Mouse (Mus musculus) heart, embryonic 10.5 days (tissue): Measurements from ENCODE around the gene Lcn3. TPM values are rescaled to one million over a fixed set of nuclear protein-coding genes. Genes with fewer than 3 reads are reported as not detected.
A peak's percentile ranks its signal among the peaks of the same experiment; 100 is the strongest.
"Not testable (repeated sequence)": the region's sequence is repeated elsewhere in the genome, so short reads cannot be mapped to it uniquely, and the experiment has no call there.

Experiments used
- DNase-seq: peaks from one replicate; pipeline ENCODE4 v3.0.0-alpha.2; 2017; ENCODE audit warnings: low spot score
- H3K27ac ChIP-seq: fragments of 300-500 bp; sonication (generic); 2 replicates; pipeline ENCODE4 v1.5.1; 2016; ENCODE audit warnings: mild to moderate bottlenecking
- H3K27me3 ChIP-seq: fragments of 300-500 bp; sonication (generic); 2 replicates; pipeline ENCODE4 v1.6.1; 2016; ENCODE audit warnings: mild to moderate bottlenecking; ENCODE audit not compliant: poor library complexity, insufficient read depth, severe bottlenecking
- H3K36me3 ChIP-seq: fragments of 300-500 bp; sonication (generic); 2 replicates; pipeline ENCODE4 v1.6.1; 2016; ENCODE audit warnings: mild to moderate bottlenecking, moderate library complexity
- H3K4me1 ChIP-seq: fragments of 300-500 bp; sonication (generic); 2 replicates; pipeline ENCODE4 v1.6.1; 2016; ENCODE audit warnings: mild to moderate bottlenecking
- H3K4me3 ChIP-seq: fragments of 300-500 bp; sonication (generic); 2 replicates; pipeline ENCODE4 v1.5.1; 2016; ENCODE audit warnings: mild to moderate bottlenecking, moderate library complexity
- H3K9me3 ChIP-seq: fragments of 300-500 bp; sonication (generic); 2 replicates; pipeline ENCODE4 v1.6.1; 2016; ENCODE audit warnings: mild to moderate bottlenecking, moderate library complexity
- WGBS: fragments of 180-500 bp; shearing (Covaris S2); methylation state at CpG from one replicate; pipeline ENCODE4 v1.1.7; 2016; 5-methylcytosine and 5-hydroxymethylcytosine counted together
- polyA plus RNA-seq: library from polyadenylated mRNA; unstranded; fragments of >200 nt; fragmentation: Nextera tagmentation; extraction: Ambion mirVana; gene quantifications from 2 replicates; pipeline ENCODE4 v1.2.1, GENCODE M21; 2016

Lcn3 gene
- polyA plus RNA-seq, result not detected in 2 replicates

DNA sequence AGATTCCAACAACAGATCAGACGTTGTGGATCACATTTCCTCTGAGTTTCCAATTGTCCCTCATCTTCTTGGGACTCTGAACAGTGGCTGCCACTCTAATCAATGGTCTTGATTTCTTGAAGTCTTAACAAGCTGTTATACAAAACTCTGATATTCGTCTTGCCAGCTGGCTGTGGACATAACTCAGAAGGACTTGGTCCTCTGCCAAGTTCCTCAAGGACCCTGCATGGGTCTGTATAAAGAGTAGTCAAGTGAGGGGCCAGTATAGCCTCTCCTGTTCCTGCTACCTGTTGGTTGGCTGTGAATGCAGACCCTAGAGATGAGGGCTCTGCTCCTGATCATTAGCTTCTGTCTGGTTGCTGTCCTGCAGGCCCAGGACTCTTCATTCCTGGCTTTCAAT lies at the start of gene Lcn3:
Lcn3 (plus strand) TSS at position 301 of the 400 bp plus-strand sequence.
- 54% methylated on average over 2 of the region's 2 CpGs for WGBS
- no peak within 1 kb of the TSS for H3K4me3 ChIP-seq
- no peaks in the 10 kb centered on the region for H3K36me3 ChIP-seq
- DNase-seq, result no peak
- H3K9me3 ChIP-seq, result no peaks in the 10 kb centered on the region
- no peak within 1 kb of the TSS for H3K27ac ChIP-seq
- H3K27me3 ChIP-seq, result peaks cover 19% of the 10 kb centered on the region; the same call in 1 of the 2 replicates
- H3K4me1 ChIP-seq, result peaks cover 3% of the 10 kb centered on the region; the same call in 1 of the 2 replicates

DNA sequence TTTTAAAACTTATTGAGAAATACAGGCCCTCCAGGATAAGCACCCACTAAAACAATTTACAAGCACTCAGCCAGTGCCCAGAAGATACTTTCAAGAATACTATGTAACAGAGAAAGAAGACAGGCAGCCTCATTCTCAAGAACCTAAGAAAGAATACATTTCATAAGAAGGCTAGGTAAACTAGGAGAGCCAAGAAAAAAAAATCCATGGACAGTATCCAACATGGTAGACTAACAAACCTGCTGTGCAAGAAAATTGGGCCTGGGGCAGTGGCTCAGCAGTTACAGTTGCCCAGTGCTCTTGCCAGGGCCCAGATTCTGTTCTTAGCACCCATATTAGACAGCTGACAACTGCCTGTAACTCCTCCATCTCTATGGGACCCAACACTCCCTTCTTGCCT lies 48.1 kb upstream of the Lcn3 start:
- H3K4me1 ChIP-seq, result no peaks in the 10 kb centered on the region
- DNase-seq, result no peak
- H3K27me3 ChIP-seq, result no peaks in the 10 kb centered on the region
- no peaks in the 10 kb centered on the region for H3K36me3 ChIP-seq
- no peaks in the 10 kb centered on the region for H3K9me3 ChIP-seq
- H3K27ac ChIP-seq, result no peak overlapping the region
- no peak overlapping the region for H3K4me3 ChIP-seq

DNA sequence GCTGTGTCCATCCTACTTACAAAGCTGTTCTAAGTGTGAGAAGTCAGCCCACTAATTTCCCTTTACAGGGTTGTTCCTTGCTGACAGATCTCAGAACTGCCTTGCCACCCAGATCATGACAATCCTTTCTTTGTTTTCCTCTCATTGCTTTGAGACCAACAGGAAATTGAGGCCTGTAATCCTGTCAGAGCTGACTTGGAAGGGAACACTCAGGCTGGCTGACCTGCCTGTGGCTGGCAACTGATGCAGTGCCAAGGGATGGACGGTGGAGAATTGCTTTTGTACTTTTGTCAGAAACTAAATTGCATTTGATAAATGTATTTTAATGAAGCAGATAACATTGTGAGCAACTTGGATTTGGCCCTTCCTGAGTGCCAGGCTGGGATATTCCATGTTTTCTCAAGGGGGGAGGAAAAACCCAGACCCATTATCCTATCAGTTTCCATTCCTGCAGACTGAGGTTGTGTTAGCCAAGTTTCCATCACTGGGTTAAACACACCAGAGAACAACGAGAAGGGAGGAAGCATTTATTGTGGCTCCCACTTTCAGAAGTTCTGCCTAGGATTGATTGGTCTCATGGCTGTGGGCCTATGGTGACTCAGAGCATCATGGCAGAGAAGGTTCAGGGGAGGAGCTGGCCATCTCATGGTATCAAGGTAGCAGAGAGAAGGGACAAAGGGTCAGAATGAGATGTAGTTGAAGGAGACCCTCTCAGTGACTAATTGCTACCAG lies 32.0 kb upstream of the Lcn3 start:
- Histone ChIP-seq H3K9me3 (no peaks in the 10 kb centered on the region), H3K4me1 (no peaks in the 10 kb centered on the region), H3K27me3 (no peaks in the 10 kb centered on the region), H3K27ac (no peak overlapping the region), H3K4me3 (no peak overlapping the region), H3K36me3 (no peaks in the 10 kb centered on the region)
- WGBS, result 39% methylated on average over 2 of the region's 2 CpGs
- DNase-seq, result no peak

DNA sequence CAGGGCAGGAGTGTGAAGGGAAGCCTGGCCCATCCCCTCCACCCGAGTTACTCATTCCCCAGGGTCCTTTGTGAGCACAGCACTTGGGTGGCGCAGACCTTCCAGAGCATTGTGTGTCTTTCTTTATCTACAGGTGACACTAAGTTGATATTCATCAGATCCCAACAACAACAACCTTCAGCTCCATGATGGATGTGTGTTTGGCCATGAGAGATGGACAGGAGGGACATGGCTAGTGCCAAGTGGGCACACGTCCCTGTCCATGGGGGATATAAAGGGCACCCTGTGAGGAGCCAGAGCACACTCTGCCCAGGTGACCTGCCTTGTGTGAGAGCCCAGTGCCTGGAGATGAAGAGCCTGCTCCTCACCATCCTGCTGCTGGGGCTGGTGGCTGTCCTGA lies 28.7 kb upstream of the Lcn3 start, which contains the start of gene Obp2b:
Obp2b (plus strand) TSS at position 301 of the 400 bp plus-strand sequence.
- not testable (repeated sequence) for H3K4me3 ChIP-seq, H3K27me3 ChIP-seq, H3K36me3 ChIP-seq, H3K27ac ChIP-seq, H3K4me1 ChIP-seq, H3K9me3 ChIP-seq, DNase-seq
- WGBS, result 75% methylated on average over 3 of the region's 3 CpGs

DNA sequence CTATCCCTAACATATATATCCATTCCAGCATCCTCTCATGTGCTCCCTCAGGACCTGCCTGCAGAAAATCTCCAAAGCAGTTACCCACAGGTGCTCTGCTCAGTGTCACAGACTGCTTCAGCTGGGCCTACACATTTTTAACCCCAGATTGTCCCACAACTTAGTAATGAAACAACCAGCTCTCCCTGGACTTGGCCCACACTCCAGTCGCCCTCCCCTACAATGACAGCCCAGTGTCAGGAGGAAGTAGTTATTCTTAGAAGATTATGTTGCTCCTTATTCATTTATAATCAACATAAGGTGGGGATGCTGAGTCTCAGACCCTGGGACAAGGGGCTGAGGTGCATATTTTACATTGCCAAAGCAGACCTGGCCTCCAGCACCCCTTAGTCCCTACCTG lies 23.7 kb upstream of the Lcn3 start:
- peak; percentile 66 for DNase-seq
- Histone ChIP-seq H3K27me3 (no peaks in the 10 kb centered on the region), H3K9me3 (no peaks in the 10 kb centered on the region), H3K27ac (no peak overlapping the region), H3K36me3 (no peaks in the 10 kb centered on the region), H3K4me3 (no peak overlapping the region), H3K4me1 (no peaks in the 10 kb centered on the region)
- WGBS, result 71% methylated on average over 1 of the region's 1 CpGs

DNA sequence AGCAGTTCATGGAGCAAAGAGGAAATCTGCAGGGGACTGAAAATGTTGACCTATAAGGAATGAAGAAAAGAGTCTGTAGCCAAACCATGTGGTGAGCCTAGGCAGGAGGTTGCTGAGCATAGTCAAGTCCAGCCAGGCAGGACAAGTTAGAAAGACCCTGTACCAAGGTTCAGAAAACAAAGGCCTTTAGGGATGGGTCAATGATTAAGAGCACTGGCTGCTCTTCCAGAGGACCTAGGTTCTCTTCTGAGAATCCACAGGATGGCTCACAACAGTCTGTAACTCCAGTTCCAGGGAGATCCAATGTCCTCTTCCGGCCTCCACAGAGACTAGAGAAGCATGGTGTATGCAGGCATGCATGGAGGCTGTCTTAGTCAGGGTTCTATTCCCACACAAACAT lies 11.2 kb upstream of the Lcn3 start:
- DNase-seq, result no peak
- Histone ChIP-seq H3K36me3 (no peaks in the 10 kb centered on the region), H3K27ac (no peak overlapping the region), H3K4me1 (no peaks in the 10 kb centered on the region), H3K27me3 (no peaks in the 10 kb centered on the region), H3K4me3 (no peak overlapping the region), H3K9me3 (no peaks in the 10 kb centered on the region)
- 84% methylated on average over 1 of the region's 1 CpGs for WGBS

DNA sequence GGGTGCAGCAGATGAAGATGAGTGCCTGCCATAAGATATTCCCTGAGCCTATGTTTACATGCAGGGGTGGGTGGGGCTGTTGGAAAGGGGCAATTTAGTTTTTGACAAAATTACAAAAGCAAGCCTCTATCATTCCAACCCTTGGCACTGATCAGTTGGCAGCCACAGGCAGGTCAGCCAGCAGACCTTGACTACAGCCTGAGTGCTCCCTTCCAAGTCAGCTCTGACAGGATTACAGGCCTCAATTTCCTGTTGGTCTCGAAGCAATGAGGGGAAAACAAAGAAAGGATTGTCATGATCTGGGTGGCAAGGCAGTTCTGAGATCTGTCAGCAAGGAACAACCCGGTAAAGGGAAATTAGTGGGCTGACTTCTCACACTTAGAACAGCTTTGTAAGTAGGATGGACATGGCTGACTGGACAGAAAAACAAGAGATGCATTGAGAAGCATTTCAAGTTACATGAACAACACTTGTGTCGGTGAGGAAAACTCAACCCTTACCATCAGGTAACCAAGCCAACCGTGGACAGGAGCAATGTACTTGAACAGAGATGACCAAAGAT lies 7.2 kb upstream of the Lcn3 start:
- H3K4me1 ChIP-seq, result peaks cover 3% of the 10 kb centered on the region; the same call in 1 of the 2 replicates
- no peaks in the 10 kb centered on the region for H3K9me3 ChIP-seq
- H3K27ac ChIP-seq, result no peak overlapping the region
- no peak overlapping the region for H3K4me3 ChIP-seq
- no peaks in the 10 kb centered on the region for H3K27me3 ChIP-seq
- no peak for DNase-seq
- no peaks in the 10 kb centered on the region for H3K36me3 ChIP-seq
- WGBS, result 60% methylated on average over 4 of the region's 4 CpGs

DNA sequence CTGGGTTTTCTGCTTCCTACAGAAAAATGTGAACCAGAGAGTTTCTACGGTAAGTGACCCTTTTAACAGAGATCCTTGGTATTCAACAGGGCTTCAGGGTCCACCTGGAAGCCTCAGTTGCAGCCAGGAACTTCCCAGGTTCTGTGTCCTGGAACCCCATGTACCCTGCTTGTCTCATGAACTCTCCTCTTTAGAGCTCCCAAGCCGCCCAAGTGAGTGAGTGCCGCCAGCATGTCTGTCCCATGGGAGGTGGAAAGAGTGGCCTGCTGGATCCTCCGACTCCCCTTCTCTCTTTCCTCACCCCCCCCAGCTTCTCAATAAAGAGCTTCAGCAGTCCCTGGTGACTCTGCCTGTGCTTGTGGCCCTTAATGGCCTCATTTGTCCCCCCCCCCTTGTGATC lies 2.4 kb downstream of the Lcn3 start:
- Histone ChIP-seq H3K36me3 (no peaks in the 10 kb centered on the region), H3K4me3 (no peak overlapping the region), H3K27ac (no peak overlapping the region), H3K4me1 (peaks cover under 1% of the 10 kb centered on the region; the same call in 1 of the 2 replicates), H3K27me3 (peaks cover 19% of the 10 kb centered on the region; the same call in 1 of the 2 replicates), H3K9me3 (no peaks in the 10 kb centered on the region)
- WGBS, result 68% methylated on average over 4 of the region's 4 CpGs
- DNase-seq, result no peak

DNA sequence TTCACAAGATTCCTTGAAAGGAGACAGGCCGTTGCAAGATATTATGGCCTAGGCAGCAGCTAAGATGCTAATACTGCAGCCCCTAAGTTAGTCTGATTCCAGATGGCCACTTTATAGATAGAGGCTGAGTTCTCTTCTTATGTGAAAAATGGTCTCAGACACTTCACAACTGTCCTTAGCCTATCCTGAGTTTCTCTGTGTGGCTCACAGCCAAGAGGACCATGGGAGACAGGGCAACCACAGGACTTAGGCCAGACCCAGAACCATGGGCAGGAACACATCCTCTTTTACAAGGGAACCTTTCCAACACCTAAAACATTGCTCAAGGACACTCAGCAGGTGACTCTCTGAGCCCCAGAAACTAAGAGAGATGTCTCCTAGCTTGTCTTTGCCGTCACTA lies 8.1 kb downstream of the Lcn3 start:
- WGBS, result 73% methylated on average over 2 of the region's 2 CpGs
- Histone ChIP-seq H3K27me3 (peaks cover 14% of the 10 kb centered on the region; the same call in 1 of the 2 replicates), H3K9me3 (no peaks in the 10 kb centered on the region), H3K4me1 (no peaks in the 10 kb centered on the region), H3K4me3 (no peak overlapping the region), H3K27ac (no peak overlapping the region), H3K36me3 (no peaks in the 10 kb centered on the region)
- no peak for DNase-seq

DNA sequence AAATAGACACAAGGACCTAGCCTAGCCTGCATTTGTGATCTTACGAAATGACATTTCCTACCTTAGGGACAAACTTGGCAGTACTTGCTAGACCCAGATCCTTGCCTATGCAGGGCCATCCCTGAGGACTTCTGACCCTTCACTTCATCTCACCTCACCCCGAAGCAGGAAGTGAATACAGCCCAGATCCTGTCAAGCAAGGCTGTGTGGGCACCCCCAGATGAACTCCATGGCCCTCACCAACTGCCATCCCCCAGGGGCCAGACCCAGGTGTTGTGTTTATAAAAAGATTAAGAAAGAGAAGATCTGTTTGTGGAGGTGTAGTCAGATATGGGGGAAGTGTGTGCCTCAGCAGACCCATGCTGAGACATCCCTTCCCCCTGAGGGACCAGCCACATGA lies 9.3 kb downstream of the Lcn3 start:
- Histone ChIP-seq H3K4me3 (no peak overlapping the region), H3K36me3 (no peaks in the 10 kb centered on the region), H3K9me3 (no peaks in the 10 kb centered on the region), H3K27ac (no peak overlapping the region), H3K4me1 (no peaks in the 10 kb centered on the region), H3K27me3 (peaks cover 3% of the 10 kb centered on the region; the same call in 1 of the 2 replicates)
- no peak for DNase-seq
- WGBS, result 77% methylated on average over 2 of the region's 2 CpGs

DNA sequence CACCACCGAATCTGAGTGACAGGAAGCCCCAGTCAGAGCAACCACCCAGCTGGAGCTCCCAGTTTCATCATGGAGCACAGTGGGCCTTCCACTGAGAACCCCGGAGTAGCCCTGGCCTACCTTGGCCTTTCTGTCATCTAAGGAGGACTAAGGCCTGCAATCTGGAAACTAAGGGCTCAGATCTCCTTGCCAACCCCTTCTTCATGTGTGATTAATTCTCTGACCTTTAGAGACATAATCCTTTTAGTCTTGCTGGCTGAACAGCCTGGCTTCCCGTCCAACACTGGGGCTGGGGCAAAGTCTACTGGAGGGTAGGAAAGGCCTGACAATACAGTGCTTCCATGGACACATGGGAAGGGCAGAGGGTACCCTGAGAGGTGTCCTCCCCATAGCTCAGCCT lies 10.6 kb downstream of the Lcn3 start:
- no peak overlapping the region for H3K4me3 ChIP-seq
- no peaks in the 10 kb centered on the region for H3K36me3 ChIP-seq
- H3K4me1 ChIP-seq, result no peaks in the 10 kb centered on the region
- no peak overlapping the region for H3K27ac ChIP-seq
- no peaks in the 10 kb centered on the region for H3K27me3 ChIP-seq
- no peak for DNase-seq
- 65% methylated on average over 3 of the region's 3 CpGs for WGBS
- no peaks in the 10 kb centered on the region for H3K9me3 ChIP-seq

DNA sequence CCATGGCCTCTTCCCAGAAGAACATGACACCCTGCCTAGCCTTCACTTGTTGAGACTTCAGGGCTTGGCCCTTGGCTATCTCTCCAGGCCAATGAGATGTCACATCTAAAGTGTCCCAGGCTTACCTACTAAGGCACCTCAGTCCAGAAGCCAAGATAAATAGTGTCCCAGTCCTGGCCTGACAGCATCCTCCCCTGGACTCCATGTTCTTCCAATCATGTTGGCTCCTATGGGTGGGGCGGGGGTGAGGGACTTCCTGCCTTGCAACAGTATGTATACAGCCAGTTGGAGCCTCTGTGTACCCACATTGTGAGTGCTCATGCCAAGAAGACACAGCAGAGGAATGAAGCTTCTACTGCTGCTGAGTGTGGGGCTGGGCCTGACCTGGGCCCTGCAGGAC lies 11.3 kb downstream of the Lcn3 start, which contains the start of gene Lcn11:
Lcn11 (plus strand) TSS at position 301 of the 400 bp plus-strand sequence.
- Histone ChIP-seq H3K27me3 (no peaks in the 10 kb centered on the region), H3K4me3 (no peak within 1 kb of the TSS), H3K4me1 (no peaks in the 10 kb centered on the region), H3K27ac (no peak within 1 kb of the TSS), H3K9me3 (no peaks in the 10 kb centered on the region), H3K36me3 (no peaks in the 10 kb centered on the region)
- DNase-seq, result no peak
- WGBS, result 86% methylated on average over 1 of the region's 1 CpGs

DNA sequence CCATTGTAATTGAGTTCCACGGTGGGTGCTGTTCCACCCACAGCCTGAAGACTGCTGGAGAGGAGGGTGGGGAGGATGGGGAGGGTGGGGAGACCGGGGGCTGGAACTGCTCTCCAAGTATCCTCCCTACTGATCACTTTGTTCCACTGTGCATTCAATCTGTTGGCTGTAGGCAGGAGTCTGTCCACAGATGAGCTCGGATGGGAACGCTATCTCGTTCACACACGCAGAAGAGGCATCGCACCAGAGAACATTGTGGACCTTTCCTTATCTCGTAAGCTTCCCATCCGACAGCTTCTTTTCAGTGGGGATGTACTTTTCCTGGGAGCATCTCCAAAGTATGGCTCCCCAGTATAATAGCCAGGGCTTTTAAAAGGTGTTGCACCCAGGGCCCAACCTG lies 13.7 kb downstream of the Lcn3 start:
- no peaks in the 10 kb centered on the region for H3K4me1 ChIP-seq
- 77% methylated on average over 9 of the region's 9 CpGs for WGBS
- H3K27me3 ChIP-seq, result no peaks in the 10 kb centered on the region
- no peak overlapping the region for H3K4me3 ChIP-seq
- no peaks in the 10 kb centered on the region for H3K36me3 ChIP-seq
- no peak overlapping the region for H3K27ac ChIP-seq
- no peak for DNase-seq
- H3K9me3 ChIP-seq, result no peaks in the 10 kb centered on the region
